Mouse (Mus musculus) lung, adult 10 weeks (tissue): ENCODE measurements around the gene F2r. TPM values are rescaled to one million over a fixed set of nuclear protein-coding genes. Genes with fewer than 3 reads are reported as not detected.

ENCODE experiments used
- polyA plus RNA-seq: library from polyadenylated mRNA; stranded (reverse); fragments of 350-450 nt; fragmentation: Illumina TruSeq; extraction: RNeasy Lipid Tissue Mini Kit (QIAGEN cat#74804); gene quantifications from one replicate; pipeline ENCODE4 v1.2.3, GENCODE M21; 2014; ENCODE audit warnings: low read depth, low replicate concordance; ENCODE audit not compliant: insufficient read depth

F2r gene
- 100 TPM for polyA plus RNA-seq

GRCm38 (mm10) chr13:95618309-95618712 lies at the start of gene F2r:
TSS of gene F2r (minus strand) at chr13:95618487.

Other genes with a start within 250 kb of the F2r start
- gene Aggf1, start 243.1 kb downstream of the F2r start, polyA plus RNA-seq: 19.1 TPM
- gene Crhbp, start 173.6 kb downstream of the F2r start, polyA plus RNA-seq: not detected
- 0.94 TPM for gene S100z, start 139.8 kb downstream of the F2r start, polyA plus RNA-seq
- 7.2 TPM for gene F2rl1, start 93.3 kb downstream of the F2r start, polyA plus RNA-seq
- 0.68 TPM for gene F2rl2, start 78.4 kb upstream of the F2r start, polyA plus RNA-seq